Mouse (Mus musculus): ENCODE data around the gene Fam163a.
"Not testable (repeated sequence)": the region's sequence is repeated elsewhere in the genome, so short reads cannot be mapped to it uniquely, and the experiment has no call there.

Fam163a gene

DNA sequence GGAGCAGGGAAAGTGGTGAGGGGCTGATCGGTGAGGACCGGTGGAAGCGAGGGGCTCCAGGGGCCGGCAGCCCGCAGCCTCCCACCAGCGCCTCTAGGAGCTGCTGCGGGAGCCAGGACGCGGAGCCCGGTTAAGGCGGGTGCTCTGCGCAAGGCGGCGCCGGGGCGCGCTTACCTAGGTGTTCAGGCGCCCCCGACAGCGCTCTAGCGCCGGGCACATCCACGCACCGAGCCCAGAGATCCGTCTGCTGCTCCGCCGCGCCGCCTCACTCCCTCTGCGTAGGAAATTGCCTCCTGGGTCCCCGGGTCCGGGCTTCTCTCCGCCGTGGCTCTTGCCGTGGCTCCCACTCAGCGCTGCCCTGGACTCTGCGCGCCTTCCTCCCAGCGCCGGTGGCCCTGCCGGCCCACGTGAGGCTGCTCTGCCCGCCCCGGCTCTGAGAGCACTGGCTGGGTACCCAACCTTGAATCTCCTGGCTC lies at the start of gene Fam163a:
Gene Fam163a, minus strand, starts transcription at position 371 of the 476 bp plus-strand sequence.
- DNase-seq (ENCODE audit: low spot score), result no peak

DNA sequence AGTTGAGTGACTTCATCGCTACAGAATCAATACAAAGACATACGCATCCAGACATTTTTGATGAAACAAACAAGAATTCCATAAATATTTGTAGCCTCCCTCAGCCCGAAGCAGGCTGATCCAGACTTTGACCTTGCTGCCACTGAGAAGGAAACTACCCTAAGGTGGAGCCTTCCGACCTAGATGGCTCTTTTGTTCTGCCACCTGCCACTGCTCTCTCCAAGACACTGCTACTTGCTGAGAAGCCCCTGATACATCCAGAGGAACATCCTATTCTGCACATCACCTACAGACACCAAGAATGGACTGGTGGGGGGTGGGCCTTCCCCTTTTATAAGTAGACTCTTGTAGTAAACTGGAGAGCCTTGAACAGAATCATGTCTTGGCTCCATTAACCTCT lies 46.3 kb upstream of the Fam163a start:
- not testable (repeated sequence) for DNase-seq (ENCODE audit: low spot score)

- no peak for DNase-seq (ENCODE audit: low spot score)
Measured at GRCm38 (mm10) chr1:156247893-156248292, 43.1 kb upstream of the Fam163a start.

GRCm38 (mm10) chr1:156241713-156242348 lies 37.0 kb upstream of the Fam163a start:
- DNase-seq (ENCODE audit: low spot score), result peak; percentile 29

DNA sequence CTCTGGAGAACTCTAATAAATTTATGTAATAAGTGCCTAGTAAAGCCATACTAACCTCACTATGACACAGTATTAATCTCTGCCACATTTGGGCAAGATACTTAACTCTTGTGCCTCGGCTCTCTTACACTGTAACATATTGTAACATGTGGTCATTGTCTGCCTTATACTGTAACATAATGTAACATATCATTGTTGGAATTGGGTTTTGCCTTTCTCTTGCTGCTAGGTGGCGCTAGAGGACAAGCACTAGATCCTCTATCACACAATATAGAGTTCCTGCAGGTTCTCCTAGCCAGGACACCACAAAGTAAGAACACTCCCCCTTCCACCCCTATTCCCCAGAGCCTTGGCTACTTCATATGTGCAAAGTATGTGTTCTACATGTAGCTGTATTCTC lies 36.2 kb upstream of the Fam163a start:
- DNase-seq (ENCODE audit: low spot score), result peak; percentile 7

GRCm38 (mm10) chr1:156231122-156231521 lies 26.3 kb upstream of the Fam163a start:
- no peak for DNase-seq (ENCODE audit: low spot score)

DNA sequence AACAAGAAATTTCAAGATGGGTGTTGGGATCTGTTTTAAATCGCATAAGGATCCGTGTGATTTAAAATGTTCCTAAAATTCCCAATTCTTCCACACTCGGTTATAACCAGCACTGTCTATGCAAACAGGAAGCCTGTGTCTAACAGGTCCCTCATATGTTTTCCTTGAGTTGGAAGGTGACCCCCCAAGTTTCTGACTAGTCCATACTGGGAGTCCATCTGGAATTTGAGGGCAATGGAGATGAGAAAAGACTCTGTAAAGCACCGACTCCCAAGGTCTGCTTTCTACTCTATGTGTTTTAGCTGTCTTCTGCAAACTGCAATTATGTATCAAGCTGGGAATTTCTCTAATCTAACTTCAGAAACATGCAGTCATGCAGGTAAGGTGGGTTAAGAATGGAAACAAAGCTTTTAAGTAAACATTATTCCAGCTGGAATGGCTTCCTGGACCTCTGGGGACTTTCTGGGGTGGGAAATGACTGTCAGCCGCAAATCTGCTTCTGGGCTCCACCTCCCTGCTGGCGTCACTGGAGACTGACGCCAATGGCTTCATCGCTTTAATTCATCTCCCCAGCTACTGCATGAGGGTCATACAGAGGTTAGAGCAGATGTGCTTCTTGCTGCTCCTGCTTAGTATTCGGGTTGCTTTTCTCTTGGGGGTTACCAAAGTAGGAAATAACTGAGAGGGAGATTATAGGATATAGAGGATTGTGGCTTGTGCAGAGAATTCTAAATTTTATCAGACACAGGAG lies 25.7 kb upstream of the Fam163a start:
- DNase-seq (ENCODE audit: low spot score), result no peak

DNA sequence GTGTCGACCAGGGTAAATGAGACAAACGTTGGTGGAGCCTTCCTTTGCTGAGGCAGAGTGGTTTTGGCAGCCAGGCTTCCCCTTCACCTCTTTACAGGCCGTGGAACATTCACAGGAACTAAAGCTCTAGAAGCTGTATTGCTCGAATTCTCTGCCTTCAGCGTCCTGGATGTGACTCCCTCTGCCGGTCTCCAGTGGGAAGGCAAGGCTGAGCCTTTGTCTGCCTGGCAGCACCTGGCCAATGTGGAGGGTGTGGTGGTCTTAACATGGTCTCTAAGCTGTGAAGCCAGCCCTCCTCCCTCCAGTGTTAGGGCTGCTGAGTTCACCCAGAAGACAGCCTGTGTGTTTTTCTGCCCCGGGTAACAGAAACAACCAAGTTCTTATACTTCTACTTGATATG lies 24.6 kb upstream of the Fam163a start:
- DNase-seq (ENCODE audit: low spot score), result no peak

DNA sequence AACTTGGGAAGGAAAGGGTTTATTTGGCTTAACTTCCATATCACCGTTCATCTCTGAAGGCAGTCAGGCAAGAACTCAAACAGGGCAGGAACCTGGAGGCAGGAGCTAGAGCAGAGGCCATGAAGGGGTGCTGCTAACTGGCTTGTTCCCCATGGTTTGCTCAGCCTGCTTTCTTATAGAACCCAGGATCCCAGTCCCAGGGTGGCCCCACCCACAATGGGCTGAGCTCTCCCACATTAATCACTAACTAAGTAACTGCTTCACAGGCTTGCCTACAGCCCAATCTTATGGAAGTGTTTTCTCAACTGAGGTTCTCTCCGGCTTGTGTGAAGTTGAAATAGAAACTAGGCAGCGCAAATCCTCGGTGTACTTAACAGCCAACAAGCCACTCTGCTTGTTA lies 23.9 kb upstream of the Fam163a start:
- DNase-seq (ENCODE audit: low spot score), result no peak

DNA sequence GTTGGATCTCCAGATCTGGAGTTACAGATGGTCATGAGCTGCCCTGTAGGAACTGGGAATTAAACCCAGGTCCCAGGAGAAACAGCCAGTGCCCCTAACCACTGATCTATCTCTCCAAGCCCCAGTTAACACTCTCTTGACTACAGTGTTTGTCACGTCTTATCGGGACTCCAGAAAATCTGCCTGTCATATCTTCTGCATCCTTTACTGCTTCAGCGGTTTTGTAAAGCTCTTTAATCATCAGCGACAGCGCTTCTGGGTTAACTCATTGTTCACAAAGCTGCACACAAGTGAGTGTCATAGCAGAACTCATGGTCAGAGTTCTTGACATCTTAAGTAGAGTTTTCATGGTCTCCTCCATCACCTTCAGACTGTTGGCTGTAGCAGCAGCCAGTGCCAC lies 22.1 kb upstream of the Fam163a start:
- no peak for DNase-seq (ENCODE audit: low spot score)

DNA sequence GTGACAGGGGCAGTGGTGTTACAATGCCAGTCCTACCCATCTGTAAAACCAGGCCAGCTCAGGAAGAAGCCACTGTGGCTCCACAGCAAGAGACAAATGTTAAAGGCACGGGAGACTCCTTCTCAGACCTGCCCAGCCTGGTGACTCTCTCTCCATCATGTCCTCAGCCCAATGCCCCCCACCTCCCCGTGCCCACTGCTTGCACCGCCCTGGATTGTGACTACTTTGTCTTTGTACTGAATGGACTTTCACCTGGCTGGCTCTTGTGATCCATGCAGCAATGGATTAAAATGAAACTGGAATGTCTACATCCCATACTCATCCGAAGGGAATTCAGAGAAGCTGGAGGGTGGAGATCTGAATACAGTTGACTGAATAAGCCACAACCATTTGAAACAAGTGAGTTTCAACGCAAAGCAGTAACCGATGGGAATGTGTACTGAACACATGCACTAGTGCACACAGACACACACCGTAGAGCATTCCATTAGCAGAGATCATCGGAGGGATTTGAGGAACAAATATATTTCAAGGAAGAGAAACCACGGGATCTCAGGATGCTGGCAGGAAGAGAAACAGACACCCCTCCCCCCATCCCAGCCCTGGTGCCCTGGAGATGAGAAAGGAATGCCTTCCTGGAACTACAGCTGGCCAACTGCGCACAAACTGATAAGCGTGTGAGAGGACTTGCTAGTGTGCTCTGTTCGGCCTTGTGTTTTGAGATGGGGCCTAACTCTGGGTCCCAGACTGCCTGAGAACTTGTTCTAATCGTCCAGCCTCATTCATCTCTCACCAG lies 17.6 kb upstream of the Fam163a start:
- DNase-seq (ENCODE audit: low spot score), result no peak

GRCm38 (mm10) chr1:156221327-156221726 lies 16.5 kb upstream of the Fam163a start:
- no peak for DNase-seq (ENCODE audit: low spot score)

GRCm38 (mm10) chr1:156218573-156218972 lies 13.7 kb upstream of the Fam163a start:
- DNase-seq (ENCODE audit: low spot score), result no peak

GRCm38 (mm10) chr1:156217941-156218340 lies 13.1 kb upstream of the Fam163a start:
- DNase-seq (ENCODE audit: low spot score), result no peak

DNA sequence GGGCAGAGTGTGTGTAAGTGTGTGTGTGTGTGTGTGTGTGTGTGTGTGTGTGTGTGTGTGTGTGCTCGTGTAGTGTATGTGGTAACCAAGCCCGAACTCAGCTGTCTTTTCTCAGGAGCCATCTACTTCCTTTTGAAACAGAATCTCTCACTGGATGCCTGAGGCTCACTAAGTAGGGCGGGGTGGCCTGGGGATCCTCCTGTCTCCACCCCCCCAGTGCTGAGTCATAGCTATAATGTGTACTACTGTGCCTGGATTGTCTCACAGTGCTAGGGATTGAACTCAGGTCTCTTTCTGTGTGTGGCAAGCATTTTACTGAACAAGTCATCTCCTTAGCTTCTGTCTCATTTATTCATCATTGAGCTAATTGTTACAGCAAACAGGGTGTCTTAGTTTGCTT lies 12.6 kb upstream of the Fam163a start:
- DNase-seq (ENCODE audit: low spot score), result peak; percentile 45

- no peak for DNase-seq (ENCODE audit: low spot score)
Measured at GRCm38 (mm10) chr1:156216249-156216648, 11.4 kb upstream of the Fam163a start.

GRCm38 (mm10) chr1:156214651-156215050 lies 9.8 kb upstream of the Fam163a start:
- DNase-seq (ENCODE audit: low spot score), result no peak

DNA sequence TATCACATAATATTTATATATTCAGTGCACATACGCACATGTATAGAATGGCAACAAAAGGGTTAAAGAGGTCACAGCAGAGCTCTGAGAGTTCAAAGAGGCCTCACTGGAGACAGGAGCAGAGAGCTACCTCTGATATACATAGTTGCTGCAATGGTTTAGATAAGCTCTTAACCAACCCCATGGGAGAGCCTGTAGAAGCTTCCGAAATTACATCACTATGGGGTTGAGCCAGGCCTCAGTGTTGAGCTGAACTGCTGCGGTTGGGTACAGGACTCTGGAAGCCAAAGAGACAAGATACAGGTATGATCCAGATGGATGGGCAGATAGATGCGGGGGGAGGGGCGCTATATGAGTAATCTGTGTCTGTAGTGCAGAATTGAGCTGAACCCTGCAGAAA lies 8.1 kb upstream of the Fam163a start:
- DNase-seq (ENCODE audit: low spot score), result no peak

DNA sequence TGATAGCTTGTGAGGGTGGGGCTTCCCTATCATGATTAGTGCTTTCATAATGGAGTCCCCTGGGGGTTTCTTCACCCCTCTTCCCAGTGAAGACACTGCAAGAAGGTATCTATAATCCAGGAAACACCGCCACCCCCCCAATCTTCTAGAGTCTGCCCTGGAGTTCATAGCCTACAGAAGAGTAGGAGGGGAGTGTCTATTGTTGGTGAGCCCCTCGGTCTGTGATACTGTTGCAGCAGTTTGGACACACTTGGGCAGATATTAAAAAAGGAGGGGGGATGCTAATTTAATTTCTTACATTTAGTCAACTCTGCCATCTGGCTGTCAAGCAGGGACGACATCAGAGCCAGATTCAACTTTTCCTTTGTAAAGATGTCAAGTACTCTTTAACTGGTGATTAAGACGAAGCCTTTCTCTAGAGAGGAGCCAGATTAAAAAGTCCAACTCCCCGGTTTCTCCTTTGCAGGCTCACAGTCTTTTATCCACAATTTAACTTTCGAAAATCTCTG lies 7.0 kb upstream of the Fam163a start:
- DNase-seq (ENCODE audit: low spot score), result no peak

- DNase-seq (ENCODE audit: low spot score), result no peak
Measured at GRCm38 (mm10) chr1:156205164-156205563, 338 bp upstream of the Fam163a start.

- DNase-seq (ENCODE audit: low spot score), result no peak
Measured at GRCm38 (mm10) chr1:156203961-156204655, 718 bp downstream of the Fam163a start.

- no peak for DNase-seq (ENCODE audit: low spot score)
Measured at GRCm38 (mm10) chr1:156202661-156203060, 2.2 kb downstream of the Fam163a start.

Data from spleen, adult 12 weeks (tissue).